Mouse (Mus musculus) thymus, adult 2 months (tissue): ENCODE data around the gene Sfxn1.

Experiments used
- CTCF ChIP-seq: fragments of 200-500 bp; IDR thresholded peaks from 2 replicates; pipeline ENCODE4 v1.5.1; 2012; ENCODE audit warnings: mild to moderate bottlenecking, control low read depth, low read length, moderate library complexity, borderline replicate concordance; ENCODE audit not compliant: control insufficient read depth, poor library complexity, insufficient read depth; ENCODE audit errors: extremely low read depth
- POLR2A ChIP-seq: fragments of 200-500 bp; IDR thresholded peaks from 2 replicates; pipeline ENCODE4 v1.6.1; 2012; ENCODE audit warnings: mild to moderate bottlenecking, low read length, control low read depth, moderate library complexity; ENCODE audit not compliant: control insufficient read depth, poor library complexity, insufficient read depth; ENCODE audit errors: extremely low read depth

GRCm38 (mm10) chr13:54114931-54115330, 43.3 kb downstream of the Sfxn1 start:
- TF ChIP-seq POLR2A, result no peak
- no peak for TF ChIP-seq CTCF
